Mouse (Mus musculus) spleen, adult 12 weeks (tissue): ENCODE data around the gene Pbx4.
A peak's percentile ranks its signal among the peaks of the same experiment; 100 is the strongest.

Experiments used
- DNase-seq: peaks from one replicate; pipeline ENCODE4 v3.0.0; 2022; ENCODE audit warnings: low spot score

Gene Pbx4

DNA sequence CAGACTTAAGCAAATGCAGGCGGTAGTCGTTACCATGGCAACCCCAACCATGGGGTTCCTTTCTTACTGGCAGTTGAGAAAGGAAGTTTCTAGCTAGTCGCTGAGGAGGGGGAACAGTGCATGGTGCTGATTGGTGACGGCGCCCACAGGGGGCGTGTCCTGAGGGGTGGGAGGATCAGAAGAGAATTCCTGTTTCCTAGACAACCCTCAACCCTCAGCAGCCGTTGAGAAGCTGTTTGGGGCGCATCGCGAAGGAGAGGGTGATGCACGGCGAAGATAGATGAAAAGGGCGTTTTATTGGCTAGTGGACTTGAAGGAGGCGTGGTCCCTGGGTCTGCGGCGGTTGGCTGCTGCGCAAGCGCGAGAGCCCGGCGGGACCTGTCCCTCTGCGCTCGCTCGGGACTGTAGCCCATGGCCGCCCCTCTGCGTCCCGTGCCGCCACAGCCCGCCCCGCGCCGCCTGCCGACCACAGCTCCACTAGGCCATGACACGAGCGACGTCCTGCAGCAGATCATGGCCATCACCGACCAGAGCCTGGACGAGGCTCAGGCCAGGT is at the start of gene Pbx4:
Pbx4 (plus strand) TSS at position 194 of the 556 bp plus-strand sequence.
- DNase-seq, result peak; percentile 69

DNA sequence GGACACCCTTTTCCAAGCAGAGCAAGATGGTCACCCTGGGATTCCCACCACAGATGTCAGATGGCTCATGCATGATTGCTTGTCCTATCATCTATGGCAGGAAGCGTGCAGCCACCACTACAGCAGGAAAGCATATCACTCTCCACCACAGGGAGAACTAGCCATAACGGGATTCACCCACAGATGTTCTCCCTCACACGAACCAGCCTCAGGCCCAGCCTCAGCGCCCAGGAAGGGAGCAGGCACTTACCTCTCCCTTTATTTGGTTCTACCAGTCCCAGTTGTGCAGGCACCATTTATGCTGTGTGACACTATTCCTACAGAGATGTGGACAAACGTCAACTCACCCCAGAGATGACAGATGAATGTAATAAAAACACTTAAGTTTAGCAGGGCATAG is 43.2 kb upstream of the Pbx4 start:
- DNase-seq, result no peak

DNA sequence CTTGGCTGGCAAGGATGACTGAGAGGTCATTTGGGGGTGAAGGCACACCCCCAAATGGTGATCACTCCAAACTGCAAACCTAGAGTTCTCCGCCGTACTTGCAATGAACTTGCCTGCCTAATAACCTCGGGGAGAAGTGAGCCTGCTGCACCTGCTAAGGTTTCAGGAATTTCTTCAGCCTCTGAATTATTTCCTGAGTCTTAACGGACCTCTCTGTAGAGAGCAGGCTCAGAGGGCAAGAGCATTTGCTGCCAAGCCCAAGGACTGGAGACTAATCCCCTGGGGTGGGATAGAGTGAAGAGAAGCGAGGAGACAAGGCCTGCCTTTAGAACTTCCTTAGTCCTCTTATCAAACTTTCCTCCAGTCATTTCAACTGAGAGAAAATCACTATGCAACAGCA is 42.6 kb upstream of the Pbx4 start:
- no peak for DNase-seq

DNA sequence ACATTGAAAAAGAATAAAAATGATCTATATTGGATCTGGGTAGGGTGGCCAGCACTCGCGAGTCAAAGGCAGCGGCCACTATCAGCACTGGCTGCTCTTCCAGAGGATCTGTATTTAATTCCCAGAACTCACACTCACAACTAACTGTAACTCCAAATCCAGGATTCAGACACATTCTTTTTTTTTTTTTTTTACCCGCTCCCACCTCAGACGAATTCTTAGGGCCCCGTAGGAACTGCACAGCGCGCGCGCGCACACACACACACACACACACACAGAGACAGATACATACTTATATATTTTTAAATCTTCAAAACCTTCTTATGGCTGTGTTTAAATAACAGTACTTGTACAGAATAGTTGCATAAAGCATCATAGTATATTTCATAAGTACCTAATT is 41.9 kb upstream of the Pbx4 start:
- no peak for DNase-seq

DNA sequence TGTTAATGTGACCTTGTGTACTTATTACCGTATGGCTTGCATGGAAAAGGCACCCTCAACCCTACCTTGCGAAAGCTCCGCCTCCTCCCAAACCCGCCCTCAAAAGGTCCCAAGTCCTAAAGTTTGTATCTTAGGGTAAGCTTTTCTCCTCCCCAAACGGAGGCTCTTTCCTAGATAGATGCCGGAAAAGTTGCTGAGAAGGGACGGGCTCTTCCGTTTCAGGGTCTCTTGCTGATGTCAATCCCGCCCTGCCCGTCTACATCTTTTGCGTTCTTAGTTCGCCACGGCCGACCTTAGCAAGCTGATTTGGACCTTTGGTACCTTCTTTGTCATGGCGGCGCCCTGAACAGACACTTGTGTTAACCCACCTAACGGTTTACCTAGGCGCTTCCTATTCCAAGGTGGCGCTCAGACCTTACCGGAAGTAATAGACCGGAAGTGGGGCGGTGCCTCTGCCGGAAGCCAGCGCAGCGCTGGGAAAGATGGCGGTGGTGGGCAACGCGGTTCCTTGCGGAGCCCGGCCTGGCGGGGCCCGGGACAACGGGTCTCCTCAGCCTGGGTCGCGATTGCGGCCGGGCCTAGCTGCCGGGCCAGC is 41.4 kb upstream of the Pbx4 start, which contains the start of the genes Atp13a1 and Zfp866:
Atp13a1 (plus strand) TSS at position 391 of the 595 bp plus-strand sequence.
Zfp866 (minus strand) TSS at position 406 of the 595 bp plus-strand sequence.
- DNase-seq, result peak; percentile 82

DNA sequence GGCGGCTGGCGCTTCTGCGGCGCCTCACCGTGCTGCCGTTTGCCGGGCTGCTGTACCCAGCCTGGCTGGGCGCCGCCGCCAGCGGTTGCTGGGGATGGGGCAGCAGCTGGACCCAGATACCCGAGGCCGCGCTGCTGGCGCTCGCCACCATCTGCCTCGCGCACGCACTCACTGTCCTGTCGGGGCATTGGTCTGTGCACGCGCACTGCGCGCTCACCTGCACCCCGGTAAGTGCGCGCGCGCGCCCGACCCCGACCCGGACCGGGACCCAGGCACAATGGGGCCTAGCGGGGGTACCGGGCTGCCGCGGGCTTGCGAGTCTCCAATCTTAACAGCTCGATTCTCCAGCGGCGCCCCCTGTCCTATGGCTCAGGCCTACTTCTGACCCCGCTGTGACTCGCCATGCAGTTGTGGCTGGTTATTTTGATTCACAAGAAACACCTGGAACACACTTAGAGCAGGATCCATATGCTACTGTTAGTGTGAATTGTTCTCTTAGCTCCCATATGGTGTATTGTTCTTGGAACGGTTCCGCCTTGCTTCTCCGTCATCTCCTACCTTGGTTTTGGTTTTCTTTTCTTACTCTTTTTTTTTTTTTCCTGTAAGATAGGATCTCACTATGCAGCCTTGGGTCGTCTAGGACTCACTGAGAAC is 40.7 kb upstream of the Pbx4 start:
- no peak for DNase-seq

DNA sequence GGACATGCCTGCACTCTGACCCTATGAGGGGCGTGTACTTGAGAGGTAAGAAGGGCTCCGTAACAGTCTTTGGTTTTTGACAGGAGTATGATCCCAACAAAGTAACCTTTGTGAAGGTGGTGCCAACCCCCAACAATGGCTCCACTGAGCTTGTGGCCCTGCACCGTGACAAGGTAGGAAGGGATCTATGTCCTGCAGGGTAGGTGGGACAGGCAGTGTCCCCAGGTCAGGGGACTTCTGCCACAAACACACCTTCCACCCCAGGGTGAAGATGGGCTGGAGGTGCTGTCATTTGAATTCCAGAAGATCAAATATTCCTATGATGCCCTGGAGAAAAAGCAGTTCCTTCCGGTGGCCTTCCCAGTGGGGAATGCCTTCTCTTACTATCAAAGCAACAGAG is 38.6 kb upstream of the Pbx4 start:
- DNase-seq, result no peak

DNA sequence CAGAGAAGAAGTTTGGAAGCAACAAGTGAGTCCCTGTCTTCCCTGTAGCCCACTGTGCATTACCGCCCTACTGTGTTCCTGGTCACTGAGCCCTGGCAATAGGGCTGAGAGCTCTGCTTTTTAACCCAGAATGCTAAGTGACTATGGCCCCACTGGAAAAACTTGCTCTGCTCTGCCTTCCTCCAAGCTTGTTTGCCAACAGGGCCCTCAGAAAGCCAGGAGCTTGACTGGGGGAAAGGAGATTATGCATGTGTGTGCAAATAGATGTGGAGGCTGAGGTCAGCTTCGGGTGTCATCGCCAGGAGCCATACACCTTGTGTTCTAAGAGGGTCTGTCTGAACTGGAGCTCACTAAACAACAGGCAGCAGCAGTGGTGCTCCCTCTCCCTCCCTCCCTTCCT is 38.2 kb upstream of the Pbx4 start:
- DNase-seq, result no peak

DNA sequence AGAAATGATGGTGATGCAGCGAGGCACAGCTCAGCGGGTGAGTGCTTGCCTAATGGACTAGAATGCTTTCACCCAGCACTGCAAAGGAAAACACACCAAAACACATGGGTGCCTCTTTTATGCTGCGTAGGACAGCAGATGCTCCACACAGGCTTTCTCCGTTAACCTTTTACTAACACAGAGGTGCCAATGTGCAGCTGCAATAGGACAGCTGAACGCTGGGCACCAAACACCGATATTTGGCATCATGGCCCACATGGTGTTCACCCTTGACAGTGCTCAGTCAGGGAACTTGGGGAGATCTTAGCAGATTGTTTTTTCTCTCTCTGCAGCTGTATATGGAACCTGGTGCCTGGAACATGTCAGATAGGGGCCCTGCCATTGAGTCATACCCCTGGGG is 37.4 kb upstream of the Pbx4 start:
- no peak for DNase-seq

DNA sequence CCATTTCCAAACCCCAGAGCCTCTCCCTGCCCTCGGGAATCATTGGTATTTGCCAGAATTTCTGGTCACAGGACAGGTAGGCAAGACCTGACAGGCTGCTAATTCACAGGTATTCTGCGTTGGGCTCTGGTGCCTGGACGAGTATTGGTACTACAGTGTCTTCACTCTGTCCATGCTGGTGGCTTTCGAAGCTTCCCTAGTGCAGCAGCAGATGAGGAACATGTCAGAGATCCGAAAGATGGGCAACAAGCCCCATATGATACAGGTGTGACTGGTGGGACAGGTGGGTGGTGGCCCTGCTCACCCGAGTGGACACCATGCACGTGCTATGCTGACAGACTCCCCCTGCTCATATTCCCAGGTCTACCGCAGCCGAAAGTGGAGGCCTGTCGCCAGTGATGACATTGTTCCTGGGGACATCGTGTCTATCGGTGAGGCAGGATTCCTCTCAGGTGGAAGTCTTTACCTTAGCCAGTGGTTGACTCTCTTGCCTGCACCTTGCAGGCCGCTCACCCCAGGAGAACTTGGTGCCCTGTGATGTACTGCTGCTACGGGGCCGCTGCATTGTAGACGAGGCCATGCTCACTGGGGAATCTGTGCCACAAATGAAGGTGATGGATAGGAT is 35.5 kb upstream of the Pbx4 start:
- no peak for DNase-seq

DNA sequence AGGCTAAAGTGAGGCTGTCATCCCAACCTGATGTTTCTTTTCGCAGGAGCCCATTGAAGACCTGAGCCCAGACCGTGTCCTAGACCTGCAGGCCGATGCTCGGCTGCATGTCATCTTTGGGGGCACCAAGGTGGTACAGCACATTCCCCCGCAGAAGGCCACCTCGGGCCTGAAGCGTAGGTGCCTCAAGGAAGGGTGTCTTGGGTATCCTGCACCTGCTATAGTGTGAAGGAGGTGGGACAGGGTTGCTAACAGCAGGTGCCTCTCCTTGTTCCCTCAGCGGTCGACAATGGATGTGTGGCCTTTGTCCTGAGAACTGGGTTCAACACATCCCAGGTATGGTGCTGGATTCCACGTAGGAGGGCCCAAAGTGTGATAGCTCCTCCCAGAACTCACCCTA is 34.6 kb upstream of the Pbx4 start:
- DNase-seq, result no peak

DNA sequence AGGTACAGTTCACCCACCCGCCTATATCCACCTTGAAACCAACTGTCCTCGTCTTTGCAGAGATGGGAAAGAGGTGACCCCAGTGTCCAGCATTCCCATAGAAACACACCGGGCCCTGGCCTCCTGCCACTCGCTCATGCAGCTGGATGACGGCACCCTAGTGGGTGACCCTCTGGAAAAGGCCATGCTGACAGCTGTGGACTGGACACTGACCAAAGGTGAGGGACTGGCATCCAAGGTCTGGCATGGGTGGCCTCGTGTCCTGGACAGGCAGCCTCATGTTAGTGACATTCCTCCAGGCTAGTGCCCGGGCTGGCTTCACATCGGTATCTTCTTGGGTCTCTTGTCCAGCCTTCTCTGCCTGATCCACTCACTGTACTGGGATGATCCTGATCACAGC is 33.0 kb upstream of the Pbx4 start:
- no peak for DNase-seq

DNA sequence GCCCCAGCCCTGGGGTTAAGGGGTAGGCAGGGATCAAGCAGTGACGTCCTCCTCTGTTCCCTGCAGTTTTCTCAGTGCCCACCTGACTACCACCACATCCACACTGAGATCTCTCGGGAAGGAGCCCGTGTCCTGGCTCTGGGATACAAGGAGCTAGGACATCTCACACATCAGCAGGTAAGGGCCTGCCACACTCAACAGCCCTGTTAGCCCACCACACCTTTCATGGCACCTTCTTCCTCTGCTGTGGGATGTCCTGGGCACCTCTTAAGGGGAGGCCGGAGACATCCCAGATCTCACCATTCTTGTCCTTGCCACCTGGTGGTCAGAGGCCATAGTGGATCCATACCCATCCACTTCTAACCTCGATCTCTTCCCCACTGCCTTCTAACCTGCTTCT is 32.3 kb upstream of the Pbx4 start:
- DNase-seq, result no peak

DNA sequence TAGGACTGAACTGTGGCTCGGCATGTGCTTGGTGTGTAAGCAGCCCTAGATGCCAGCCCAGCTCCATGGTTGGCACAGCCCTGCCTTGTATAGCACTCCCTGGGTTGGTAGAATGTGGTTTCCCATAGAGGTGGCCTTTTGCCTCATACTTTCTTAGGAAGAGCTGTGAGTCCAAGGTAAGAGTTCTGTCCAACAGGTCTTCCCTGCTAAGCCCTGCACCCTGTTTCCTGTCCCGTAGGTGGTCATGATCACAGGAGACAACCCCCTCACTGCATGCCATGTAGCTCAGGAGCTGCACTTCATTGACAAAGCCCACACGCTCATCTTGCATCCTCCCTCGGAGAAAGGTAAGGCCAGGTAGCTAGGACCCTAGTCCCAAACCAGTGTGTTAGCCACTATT is 30.5 kb upstream of the Pbx4 start:
- no peak for DNase-seq

DNA sequence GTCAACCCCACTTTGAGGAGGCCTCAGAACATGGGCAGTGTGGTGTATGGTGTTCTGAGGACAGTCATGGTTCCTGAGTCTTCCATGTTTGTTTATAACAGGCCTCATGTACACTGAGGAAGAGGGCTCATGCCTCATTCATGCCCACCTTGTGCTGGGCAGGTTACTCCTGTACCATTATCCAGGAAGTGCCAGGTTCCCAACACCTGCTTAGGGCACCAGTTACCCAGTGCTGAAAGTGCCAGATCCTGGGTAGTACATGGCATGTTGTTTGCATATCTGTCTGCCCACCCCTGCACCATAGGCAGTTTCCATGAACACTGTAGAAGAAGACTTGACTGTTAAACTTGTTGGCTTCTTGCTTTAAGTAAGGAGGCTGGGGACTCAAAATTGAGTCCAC is 30.1 kb upstream of the Pbx4 start:
- DNase-seq, result no peak

DNA sequence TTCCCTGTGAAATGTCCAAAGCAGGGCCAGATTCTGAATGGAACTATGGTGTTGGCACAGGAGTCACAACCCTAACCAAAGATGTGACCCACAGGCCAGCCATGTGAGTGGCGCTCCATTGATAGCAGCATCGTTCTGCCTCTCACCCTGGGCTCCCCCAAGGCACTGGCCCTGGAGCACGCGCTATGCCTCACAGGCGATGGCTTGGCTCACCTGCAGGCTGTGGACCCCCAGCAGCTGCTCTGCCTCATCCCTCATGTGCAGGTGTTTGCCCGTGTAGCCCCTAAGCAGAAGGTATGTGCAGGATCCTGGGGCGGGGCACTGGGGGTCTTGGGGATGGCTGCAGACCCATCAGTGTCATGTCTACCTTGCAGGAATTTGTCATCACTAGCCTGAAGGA is 28.9 kb upstream of the Pbx4 start:
- no peak for DNase-seq

DNA sequence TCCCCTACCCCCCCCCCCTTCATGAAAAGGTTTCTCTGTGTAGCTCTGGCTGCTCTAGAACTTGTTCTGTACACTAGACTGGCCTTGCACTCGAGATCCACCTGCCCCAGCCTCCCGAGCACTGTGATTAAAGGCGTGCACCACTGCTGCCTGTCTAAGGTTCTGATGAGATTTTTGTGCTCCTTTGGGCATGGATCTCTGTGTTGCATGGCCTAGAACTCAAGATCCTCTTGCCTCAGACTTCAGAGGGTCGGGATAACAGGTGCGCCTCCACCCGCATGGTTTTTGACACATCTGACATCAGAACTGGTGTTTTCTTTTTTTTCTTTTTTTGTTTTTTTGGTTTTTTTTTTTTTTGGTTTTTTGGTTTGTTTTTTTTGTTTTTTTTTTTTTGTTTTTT is 27.8 kb upstream of the Pbx4 start:
- no peak for DNase-seq

DNA sequence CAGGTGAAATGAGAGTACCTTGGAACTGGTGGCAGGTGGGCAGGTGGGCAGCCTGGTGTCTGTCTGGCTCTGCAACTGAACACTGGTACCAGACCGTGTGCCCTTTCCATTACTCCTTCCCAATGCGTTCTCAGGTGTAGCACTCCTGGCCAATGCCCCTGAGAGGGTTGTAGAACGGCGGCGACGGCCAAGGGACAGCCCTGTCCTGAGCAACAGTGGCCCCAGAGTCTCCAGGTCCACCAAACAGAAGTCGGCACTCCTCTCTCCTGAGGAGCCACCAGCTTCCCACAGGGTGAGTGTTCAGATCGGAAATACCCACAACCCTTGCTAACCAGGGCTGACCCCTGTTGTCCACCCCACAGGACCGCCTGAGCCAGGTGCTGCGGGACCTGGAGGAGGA is 27.2 kb upstream of the Pbx4 start:
- DNase-seq, result no peak

DNA sequence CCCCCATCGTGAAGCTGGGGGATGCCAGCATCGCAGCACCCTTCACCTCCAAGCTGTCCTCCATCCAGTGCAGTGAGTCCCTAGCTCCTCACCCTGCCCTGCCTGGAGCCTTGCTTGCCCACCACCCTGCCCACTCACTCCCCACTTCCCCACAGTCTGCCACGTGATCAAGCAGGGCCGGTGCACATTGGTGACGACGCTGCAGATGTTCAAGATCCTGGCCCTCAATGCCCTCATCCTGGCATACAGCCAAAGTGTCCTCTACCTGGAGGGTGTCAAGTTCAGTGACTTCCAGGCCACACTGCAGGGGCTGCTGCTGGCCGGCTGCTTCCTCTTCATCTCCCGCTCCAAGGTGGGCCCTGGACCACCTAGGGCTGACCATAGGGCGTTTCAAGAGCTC is 26.8 kb upstream of the Pbx4 start:
- DNase-seq, result no peak

DNA sequence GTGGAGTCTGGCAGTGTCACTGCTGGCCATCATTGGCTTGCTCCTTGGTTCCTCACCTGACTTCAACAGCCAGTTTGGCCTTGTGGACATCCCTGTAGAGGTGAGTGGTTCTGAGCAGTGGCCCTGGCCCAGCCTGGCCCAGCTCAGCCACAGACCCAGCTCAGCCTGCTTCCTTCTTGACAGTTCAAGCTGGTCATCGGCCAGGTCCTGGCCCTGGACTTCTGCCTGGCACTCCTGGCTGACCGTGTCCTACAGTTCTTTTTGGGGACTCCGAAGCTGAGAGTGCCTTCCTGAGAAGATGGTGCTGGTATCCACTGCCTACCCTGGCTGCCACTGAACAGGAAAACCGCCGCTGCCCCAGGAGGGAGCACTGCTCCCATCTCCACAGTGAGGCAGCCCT is 25.1 kb upstream of the Pbx4 start:
- no peak for DNase-seq

DNA sequence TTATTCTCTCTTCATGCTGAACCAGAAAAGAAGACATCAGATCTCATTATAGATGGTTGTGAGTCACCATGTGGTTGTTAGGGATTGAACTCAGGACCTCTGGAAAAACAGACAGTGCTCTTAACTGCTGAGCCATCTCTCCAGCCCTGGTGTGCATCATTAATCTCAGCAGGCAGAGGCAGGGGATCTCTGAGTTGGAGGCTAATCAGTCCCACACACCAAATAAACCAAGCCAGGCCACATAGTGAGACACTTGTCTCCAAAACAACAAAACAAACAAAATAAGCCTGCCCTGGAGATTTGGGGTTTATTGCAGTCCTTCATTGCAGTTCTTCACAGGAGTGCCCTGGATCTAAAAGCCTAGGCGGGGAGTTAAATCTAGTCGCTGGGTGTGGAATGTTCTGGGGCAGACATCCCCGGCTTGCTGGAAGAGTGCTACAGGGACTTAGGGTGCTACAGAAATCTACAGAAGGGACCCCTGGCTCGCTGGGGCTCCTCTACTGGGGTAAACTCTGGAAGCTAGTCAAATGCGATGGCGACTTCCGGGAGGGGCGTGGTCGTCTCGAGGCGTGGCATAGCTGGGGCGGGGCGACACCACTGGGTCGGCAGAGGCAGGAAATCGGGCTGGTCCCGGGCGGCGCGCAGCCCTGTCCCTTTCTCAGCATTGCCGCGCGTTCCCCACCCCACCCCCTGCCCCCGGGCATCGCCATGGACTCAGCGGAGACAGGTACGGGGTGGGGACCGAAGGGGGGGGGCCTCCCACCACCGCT is 24.0 kb upstream of the Pbx4 start, which contains the start of gene Gmip:
Gmip (plus strand) TSS at position 586 of the 770 bp plus-strand sequence.
- DNase-seq, result peak; percentile 80

DNA sequence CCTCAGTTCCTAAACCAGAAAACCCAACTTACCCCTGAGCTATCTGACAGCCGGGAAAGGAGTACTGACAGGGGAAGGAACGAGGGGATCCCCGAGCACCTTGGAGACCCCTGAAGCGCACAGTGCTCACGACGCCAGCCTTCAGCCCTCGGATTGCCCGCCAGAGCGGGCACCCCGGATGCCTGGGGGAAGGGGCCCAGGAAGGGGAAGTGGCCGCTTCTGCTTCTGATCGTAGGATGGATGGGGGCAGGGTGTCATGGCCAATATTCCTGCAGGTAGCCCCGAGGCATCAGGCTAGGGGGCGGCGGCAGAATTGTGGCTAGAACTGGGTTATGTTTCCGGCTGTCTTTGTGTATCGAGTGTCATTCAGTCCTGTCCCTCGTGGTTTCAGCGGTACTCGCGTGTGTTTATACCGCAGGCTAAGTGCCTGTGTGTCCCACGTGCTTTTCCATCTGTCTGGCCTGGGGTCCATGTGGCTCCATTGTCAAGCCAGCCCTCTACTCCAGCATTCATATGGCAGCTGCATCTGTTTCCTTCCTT is 23.4 kb upstream of the Pbx4 start:
- DNase-seq, result no peak
